Mouse (Mus musculus) adrenal gland, adult 8-10 months (tissue): Measurements from ENCODE around the gene Tex44. TPM values are rescaled to one million over a fixed set of nuclear protein-coding genes. Genes with fewer than 3 reads are reported as not detected.
"Not testable (repeated sequence)": the region's sequence is repeated elsewhere in the genome, so short reads cannot be mapped to it uniquely, and the experiment has no call there.

ENCODE experiments used
- DNase-seq: peaks from one replicate; pipeline ENCODE4 v3.0.0; 2022
- total RNA-seq, 4 experiments: library from RNA; stranded (reverse); gene quantifications; 2 replicates each; pipeline ENCODE4 v1.2.4; 2022

The Tex44 gene
- total RNA-seq, 4 experiments from 2014 or later, result not detected

- DNase-seq, result peak; percentile 39
These were observed 22.1 kb downstream of the Tex44 start for GRCm38 (mm10) chr1:86448272-86448671.

DNA sequence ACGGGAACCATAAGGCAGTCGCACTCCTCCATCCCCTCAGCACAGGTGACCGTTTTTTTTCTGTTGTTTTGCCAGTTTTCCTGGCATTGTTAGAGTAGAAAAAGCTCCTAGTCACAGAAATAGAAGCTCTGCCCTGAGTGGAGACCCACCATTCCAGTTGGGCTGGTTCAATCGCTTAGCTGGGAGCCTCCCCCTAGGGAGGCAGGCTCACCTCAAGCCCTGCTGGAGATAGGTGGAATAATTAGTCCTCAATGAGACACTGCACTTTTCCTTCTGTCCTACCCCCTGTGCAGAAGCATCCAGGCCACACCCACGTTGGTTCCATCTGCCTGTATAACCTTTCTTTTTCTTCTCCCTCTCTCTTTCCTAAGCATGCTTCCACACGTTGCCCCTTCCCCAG lies 23.8 kb downstream of the Tex44 start:
- DNase-seq, result no peak

- DNase-seq, result no peak
These were observed 26.6 kb downstream of the Tex44 start for GRCm38 (mm10) chr1:86452713-86453112.

GRCm38 (mm10) chr1:86456892-86457581 lies 30.9 kb downstream of the Tex44 start:
- no peak for DNase-seq

- no peak for DNase-seq
These were observed 33.2 kb downstream of the Tex44 start for GRCm38 (mm10) chr1:86459371-86459770.

DNA sequence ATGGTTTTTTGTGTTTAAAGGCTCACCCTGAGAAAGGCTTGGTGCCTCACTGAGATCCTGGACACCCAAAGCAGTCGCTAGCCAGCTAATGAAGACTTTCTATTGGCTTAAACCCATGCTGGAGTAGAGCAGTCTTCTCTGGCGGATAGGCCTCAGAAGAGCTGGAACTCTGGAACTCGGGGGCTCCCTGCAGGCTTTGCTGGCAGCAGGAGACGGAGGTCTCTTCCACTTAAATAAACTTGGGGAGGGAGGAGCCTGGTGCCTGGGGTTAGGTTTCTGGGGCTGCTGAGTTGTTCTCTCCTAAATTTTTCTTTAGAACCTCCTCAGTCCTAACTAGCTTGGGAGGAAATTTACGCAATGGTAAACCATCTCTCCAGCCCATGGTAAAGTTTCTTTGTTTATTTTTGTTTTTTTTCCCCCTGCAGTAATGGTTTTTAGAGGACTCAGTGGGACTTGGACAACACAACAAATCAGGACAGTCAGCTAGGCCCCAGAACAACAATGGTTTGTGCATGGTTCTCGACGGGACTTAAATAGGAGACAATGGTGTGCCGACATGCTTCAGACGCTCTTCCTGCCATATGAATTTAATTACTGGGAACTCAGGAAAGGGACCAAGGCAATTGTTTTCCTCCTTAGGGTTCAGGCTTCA lies 38.2 kb downstream of the Tex44 start:
- no peak for DNase-seq

DNA sequence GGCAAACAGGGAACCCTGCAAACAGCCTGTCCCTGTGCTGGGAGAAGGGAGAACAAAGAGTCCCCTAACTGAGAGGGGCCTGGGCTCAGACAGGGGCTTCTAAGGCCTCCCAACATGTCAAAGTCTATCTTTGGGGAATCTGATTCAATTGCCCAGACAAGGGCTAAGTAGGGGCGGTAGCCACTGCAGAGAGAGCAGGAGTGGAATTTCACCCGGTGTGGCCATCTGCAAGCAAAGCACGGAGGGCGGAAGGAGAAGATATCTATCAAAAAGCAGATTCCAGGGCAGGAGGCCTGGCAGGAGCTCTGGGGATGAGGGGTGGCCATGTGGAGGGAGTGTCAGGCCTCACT lies 38.7 kb downstream of the Tex44 start:
- DNase-seq, result no peak

- no peak for DNase-seq
These were observed 41.3 kb downstream of the Tex44 start for GRCm38 (mm10) chr1:86467416-86467815.

DNA sequence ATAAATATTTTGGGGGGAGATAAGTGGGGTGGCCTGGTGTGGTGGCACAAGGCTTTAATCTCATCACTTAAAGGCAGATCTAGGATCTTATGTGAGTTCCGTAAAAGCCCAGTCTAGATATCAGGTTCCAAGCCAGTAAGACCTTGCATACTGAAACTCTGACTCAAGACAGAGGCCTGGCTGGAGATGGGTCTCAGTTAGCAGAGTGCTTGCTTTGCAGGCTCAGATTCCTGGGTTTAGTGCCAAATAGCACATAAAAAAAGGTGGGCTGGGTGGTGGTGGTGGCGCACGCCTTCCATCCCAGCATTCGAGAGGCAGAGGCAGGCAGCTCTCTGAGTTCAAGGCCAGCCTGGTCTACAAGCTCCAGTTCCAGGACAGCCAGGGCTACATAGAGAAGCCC lies 43.7 kb downstream of the Tex44 start:
- no peak for DNase-seq

DNA sequence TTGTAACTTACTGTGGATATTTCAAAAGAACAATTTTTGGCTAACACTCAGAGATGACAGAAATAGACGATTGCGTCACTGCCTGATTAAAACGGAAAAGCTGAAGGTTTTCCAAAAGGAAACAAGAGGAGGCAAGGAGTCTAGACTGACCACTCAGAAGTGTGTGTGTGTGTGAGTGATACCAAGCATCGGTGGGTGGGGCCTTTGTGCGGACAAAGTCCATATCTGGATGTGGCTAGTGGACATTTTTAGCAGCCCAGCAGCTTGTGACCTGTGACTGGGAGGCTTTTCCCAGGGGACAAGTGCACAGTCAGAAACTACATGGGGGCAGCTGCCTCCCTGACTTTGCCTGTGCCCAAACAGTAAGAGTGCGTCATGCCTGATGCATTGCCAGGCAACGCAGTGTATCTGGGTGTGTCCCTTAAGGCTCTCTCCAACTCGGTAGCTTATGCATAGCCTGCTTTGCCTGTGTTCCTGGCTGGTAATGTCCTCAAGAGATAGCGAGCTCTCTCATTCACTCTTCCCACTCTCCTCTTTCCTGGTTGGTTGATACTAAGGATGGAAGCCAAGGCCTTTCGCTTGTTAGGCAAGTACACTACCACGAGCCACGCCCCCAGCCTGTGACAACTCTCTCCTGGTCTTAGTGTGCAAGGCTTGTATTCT lies 44.5 kb downstream of the Tex44 start:
- DNase-seq, result peak; percentile 85

- DNase-seq, result not testable (repeated sequence)
These were observed 45.4 kb downstream of the Tex44 start for GRCm38 (mm10) chr1:86471504-86471961.

DNA sequence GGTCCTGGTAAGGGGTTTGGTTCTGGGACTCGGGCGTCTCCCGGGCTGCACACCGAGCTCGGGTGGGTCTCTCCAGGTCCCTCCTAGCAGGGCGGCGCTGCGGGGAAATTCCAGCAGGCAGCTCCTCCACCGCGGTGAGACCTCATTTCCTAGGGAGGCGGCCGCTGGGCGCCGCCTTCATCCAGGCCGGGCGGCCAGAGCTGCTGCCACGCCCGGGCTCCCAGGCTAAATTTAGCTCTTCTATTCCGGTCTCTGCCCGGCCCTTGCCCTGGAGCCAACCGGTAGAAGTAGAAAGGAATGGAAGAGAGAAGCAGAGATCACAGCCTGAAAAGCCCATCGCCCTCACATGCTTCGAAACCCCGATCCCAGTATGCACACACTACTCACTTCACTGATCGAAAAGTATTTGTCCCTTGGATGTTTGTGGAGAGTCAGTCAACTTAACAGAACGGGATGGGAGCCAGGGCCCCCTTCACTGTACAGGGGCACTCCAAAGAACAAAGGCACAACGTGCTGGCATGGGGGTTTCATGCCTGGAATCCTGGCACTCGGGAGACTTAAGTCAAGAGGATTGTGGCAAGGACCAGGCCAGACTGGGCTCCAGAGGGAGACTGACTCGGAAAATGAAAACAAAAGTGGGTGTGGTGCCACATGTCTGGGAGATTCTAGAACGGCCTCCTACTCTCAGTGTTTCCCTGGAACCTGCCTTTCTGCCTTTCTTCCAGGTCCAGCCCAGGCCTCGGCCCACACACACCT lies 46.2 kb downstream of the Tex44 start:
- DNase-seq, result peak; percentile 68

DNA sequence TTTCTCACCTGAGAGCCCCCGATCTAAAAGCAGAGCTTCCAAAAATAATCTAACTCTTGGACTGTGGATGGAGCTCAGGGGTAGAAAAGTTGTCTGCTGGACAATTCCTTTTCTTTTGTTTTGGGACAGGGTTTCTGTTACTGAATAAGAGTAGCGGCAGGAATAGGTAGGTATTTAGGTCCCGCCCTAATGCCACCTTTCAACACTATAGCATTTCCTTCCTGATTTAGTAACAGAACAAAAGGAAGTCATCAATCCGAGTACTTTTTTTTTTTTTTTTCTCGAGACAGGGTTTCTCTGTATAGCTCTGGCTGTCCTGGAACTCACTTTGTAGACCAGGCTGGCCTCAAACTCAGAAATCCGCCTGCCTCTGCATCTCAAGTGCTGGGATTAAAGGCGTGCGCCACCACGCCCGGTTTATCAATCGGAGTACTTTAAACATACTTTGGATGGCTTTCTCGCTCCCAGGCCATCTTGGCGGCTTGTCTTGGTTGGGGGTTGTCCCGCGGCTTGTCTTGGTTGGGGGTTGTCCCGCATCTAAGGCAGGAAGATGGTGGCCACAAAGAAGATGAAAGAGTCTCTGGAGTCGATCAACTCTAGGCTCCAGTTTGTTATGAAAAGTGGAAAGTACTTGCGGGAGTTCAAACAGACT lies 47.1 kb downstream of the Tex44 start:
- no peak for DNase-seq

Other genes with a start within 250 kb of the Tex44 start
- gene B3gnt7, start 123.5 kb upstream of the Tex44 start, total RNA-seq, result under 1 TPM; 0.20 to 0.68 (median 0.46) TPM
- gene Ncl, start 66.9 kb upstream of the Tex44 start, total RNA-seq, result 100 to 1,000 TPM; 181 to 250 (median 204) TPM
- gene Nmur1, start 101 bp upstream of the Tex44 start, total RNA-seq, result not detected
- gene Ptma, start 100.4 kb downstream of the Tex44 start, total RNA-seq, result 100 to 1,000 TPM; 448 to 514 (median 510) TPM
- 10 to 100 TPM; 36.8 to 47.2 (median 42.3) TPM for gene Pde6d, start 156.3 kb downstream of the Tex44 start, total RNA-seq
- gene Cops7b, start 156.6 kb downstream of the Tex44 start, total RNA-seq, result 10 to 100 TPM; 13.1 to 16.3 (median 14.6) TPM
- not detected for gene Nppc, start 244.2 kb downstream of the Tex44 start, total RNA-seq